8 mouse cellular contexts compared by ENCODE assay signal in genomic region chr9:97490591-97491176, GRCm38 (mm10).
DNase-seq lines count a peak whose midpoint lies in the region; ATAC-seq lines count a peak whose summit lies in the region.

No protein-coding gene starts in this region.

- intact Hi-C loops in left cerebral cortex, postnatal 4 days (cut with DNase I): no loop called here
- intact Hi-C loops in left cerebral cortex, postnatal 25 days (cut with DNase I): no loop called here

- ATAC-seq in cerebellum, adult (ENCODE audit: insufficient number of reproducible peaks, low FRiP score, low TSS enrichment): no peak

- peak; percentile 5 for DNase-seq in cerebellum, adult 11 months
- peak; percentile 18 for DNase-seq in left cerebral cortex, postnatal 4 days
- DNase-seq in left cerebral cortex, postnatal 25 days (ENCODE audit: low spot score in 2 of 2): no peak
- peak; percentile 71 for DNase-seq in adrenal gland, postnatal 10 days
- DNase-seq in lung, adult 18-20 months: peak; percentile 5 to 60
- no peak for DNase-seq in B cell, adult 2 months
- DNase-seq in layer of hippocampus, adult 9-10 months (ENCODE audit: low spot score): no peak

Comparison
In these comparisons a context has a peak if more than half of its experiments do, and no peak if none do; other contexts are left out.
1. DNase-seq: peak in cerebellum, adult 11 months (single experiment), left cerebral cortex, postnatal 4 days (single experiment), adrenal gland, postnatal 10 days (single experiment) and lung, adult 18-20 months (2 of 2); none in left cerebral cortex, postnatal 25 days (0 of 2), B cell, adult 2 months (0 of 2) and layer of hippocampus, adult 9-10 months (single experiment).